Mouse (Mus musculus) heart, postnatal 10 days (tissue): ENCODE measurements at regions not wholly inside any gene's neighbourhood (a gene's known extent, or its start where the extent isn't known, plus 50 kb on each side); places are given as distances from the start of the nearest gene placed in this dataset.

ENCODE experiments used
- DNase-seq, 2 experiments: peaks; one replicate each; pipeline ENCODE4 v3.0.0; 2021
- intact Hi-C: fragments of 180-260 bp; cut with DNase I; formaldehyde crosslinking; loops from one replicate; pipeline ENCODE4 v1.15.1; 2025

GRCm38 (mm10) chr13:31163878-31164495, 190.0 kb downstream of the Gm5447 start:
- intact Hi-C loops = no loop called here
- no peak for DNase-seq

- intact Hi-C loops = no loop called here
- no peak for DNase-seq
These were observed 192.3 kb downstream of the Gm5447 start for GRCm38 (mm10) chr13:31166286-31166685.

- intact Hi-C loops = no loop called here
- no peak for DNase-seq
These were observed 194.8 kb downstream of the Gm5447 start for GRCm38 (mm10) chr13:31168854-31169253.

GRCm38 (mm10) chr13:31171751-31172150, 197.7 kb downstream of the Gm5447 start:
- DNase-seq = no peak
- intact Hi-C loops = no loop called here

- no peak for DNase-seq
- intact Hi-C loops = no loop called here
These were observed 198.6 kb downstream of the Gm5447 start for GRCm38 (mm10) chr13:31172580-31172979.

GRCm38 (mm10) chr13:31177999-31178783, 204.2 kb downstream of the Gm5447 start:
- no peak for DNase-seq
- intact Hi-C loops = no loop called here

- intact Hi-C loops = no loop called here
- peak; percentile 20 to 26 for DNase-seq
These were observed 205.0 kb downstream of the Gm5447 start for GRCm38 (mm10) chr13:31178964-31179363.

GRCm38 (mm10) chr13:31179407-31180001, 205.5 kb downstream of the Gm5447 start:
- intact Hi-C loops = no loop called here
- DNase-seq = peak; percentile 8 to 10

GRCm38 (mm10) chr13:31181530-31181929, 207.5 kb downstream of the Gm5447 start:
- no peak for DNase-seq
- intact Hi-C loops = no loop called here

- intact Hi-C loops = no loop called here
- DNase-seq = peak; percentile 47 to 53
These were observed 211.1 kb downstream of the Gm5447 start for GRCm38 (mm10) chr13:31184845-31185834.

GRCm38 (mm10) chr13:31186805-31187589, 213.0 kb downstream of the Gm5447 start:
- intact Hi-C loops = no loop called here
- no peak for DNase-seq

GRCm38 (mm10) chr13:31189116-31189515, 215.1 kb downstream of the Gm5447 start:
- intact Hi-C loops = no loop called here
- no peak for DNase-seq

GRCm38 (mm10) chr13:31190036-31190435, 216.0 kb downstream of the Gm5447 start:
- intact Hi-C loops = no loop called here
- DNase-seq = no peak

- no peak for DNase-seq
- intact Hi-C loops = no loop called here
These were observed 217.5 kb downstream of the Gm5447 start for GRCm38 (mm10) chr13:31191344-31192139.

GRCm38 (mm10) chr13:31194971-31195370, 221.0 kb downstream of the Gm5447 start:
- no peak for DNase-seq
- intact Hi-C loops = no loop called here

- no peak for DNase-seq
- intact Hi-C loops = no loop called here
These were observed 222.5 kb downstream of the Gm5447 start for GRCm38 (mm10) chr13:31196546-31196945.

- intact Hi-C loops = no loop called here
- DNase-seq = no peak
These were observed 223.6 kb downstream of the Gm5447 start for GRCm38 (mm10) chr13:31197593-31197992.

GRCm38 (mm10) chr13:31199384-31199783, 225.4 kb downstream of the Gm5447 start:
- DNase-seq = no peak
- intact Hi-C loops = no loop called here

GRCm38 (mm10) chr13:31204068-31204467, 230.1 kb downstream of the Gm5447 start:
- intact Hi-C loops = no loop called here

More at GRCm38 (mm10) chr13:31204068-31204467, 230.1 kb downstream of the Gm5447 start:
- DNase-seq = no peak
